Mouse (Mus musculus) megakaryocyte progenitor cell, adult 5-6 weeks (primary cell): ENCODE measurements around the gene 1810065E05Rik. TPM values are rescaled to one million over a fixed set of nuclear protein-coding genes. Genes with fewer than 3 reads are reported as not detected.

ENCODE experiments used
- ATAC-seq: replicated peaks from 2 replicates; pipeline ENCODE4 v1.8.0; 2016; ENCODE audit warnings: mild to moderate bottlenecking, moderate TSS enrichment, inconsistent platforms; ENCODE audit not compliant: poor library complexity
- total RNA-seq, 2 experiments: library from RNA; stranded (forward) in 1 of 2; stranded (reverse) in 1 of 2; fragments of 157-497, 149-512 nt in 1 of 2; fragments of 200-1000 nt in 1 of 2; gene quantifications; 2 replicates each; pipeline versions ENCODE4 v1.2.3 to v1.2.4; 2015 to 2017

1810065E05Rik gene
- total RNA-seq (2015) (not detected in 2 replicates), total RNA-seq (2017) (not detected in 2 replicates)

GRCm38 (mm10) chr11:58420815-58421214 lies at the start of gene 1810065E05Rik:
Gene 1810065E05Rik (plus strand): TSS chr11:58421111.
- no peak for ATAC-seq

- no peak for ATAC-seq
Measured at GRCm38 (mm10) chr11:58377273-58377672, 43.6 kb upstream of the 1810065E05Rik start.

GRCm38 (mm10) chr11:58377686-58378085 lies 43.2 kb upstream of the 1810065E05Rik start:
- no peak for ATAC-seq

- no peak for ATAC-seq
Measured at GRCm38 (mm10) chr11:58378763-58379278, 42.1 kb upstream of the 1810065E05Rik start, which contains the start of gene Lypd8. Gene Lypd8 (plus strand): TSS chr11:58379043.

DNA sequence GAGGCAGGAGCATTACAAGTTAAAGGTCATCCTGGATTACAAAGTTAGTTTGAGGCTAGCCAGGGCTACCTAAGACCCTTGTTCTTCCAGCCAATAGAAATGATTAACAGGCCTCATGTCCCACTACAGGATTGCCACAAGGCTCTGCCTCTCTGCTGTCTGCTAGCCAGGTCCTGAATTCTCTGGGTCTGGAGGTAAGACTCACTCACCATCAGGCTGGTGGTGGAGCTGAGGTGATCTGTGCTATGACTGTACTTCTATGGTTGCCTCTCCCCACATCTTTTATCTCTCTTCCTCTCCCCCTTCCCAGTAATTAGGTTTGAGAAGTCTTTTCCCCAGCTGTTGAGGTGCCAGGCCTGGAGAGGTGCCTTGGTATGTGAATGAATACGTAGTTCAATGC lies 41.4 kb upstream of the 1810065E05Rik start:
- no peak for ATAC-seq

GRCm38 (mm10) chr11:58382471-58382870 lies 38.4 kb upstream of the 1810065E05Rik start:
- no peak for ATAC-seq

GRCm38 (mm10) chr11:58399985-58400645 lies 20.8 kb upstream of the 1810065E05Rik start:
- no peak for ATAC-seq

- ATAC-seq = no peak
Measured at GRCm38 (mm10) chr11:58400655-58401054, 20.3 kb upstream of the 1810065E05Rik start.

- ATAC-seq = no peak
Measured at GRCm38 (mm10) chr11:58408066-58408465, 12.8 kb upstream of the 1810065E05Rik start.

DNA sequence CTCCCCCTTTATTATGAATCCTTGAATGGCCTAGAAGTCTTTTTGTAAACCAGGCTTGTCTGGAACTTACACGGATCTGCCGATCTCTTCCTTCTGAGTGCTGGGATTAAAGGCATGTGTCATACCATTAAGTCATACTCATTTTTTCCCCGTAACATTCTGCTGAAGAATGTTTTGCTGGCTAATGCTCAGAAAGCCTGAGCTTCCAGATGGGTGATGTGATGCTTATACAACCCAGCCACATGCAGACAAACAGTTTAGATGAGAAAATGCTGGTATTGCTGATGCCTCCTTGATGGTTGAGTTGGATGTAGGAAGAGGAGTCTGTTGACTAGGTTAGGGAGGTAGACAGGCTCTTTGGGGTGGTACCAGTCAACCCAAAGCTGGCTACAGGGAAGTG lies 2.6 kb upstream of the 1810065E05Rik start:
- ATAC-seq = no peak

GRCm38 (mm10) chr11:58432259-58432658 lies 11.3 kb downstream of the 1810065E05Rik start, which contains the start of gene Gm12253:
Gene Gm12253 (plus strand): TSS chr11:58432559.
- ATAC-seq = no peak

- ATAC-seq = no peak
Measured at GRCm38 (mm10) chr11:58437866-58438265, 17.0 kb downstream of the 1810065E05Rik start.

- no peak for ATAC-seq
Measured at GRCm38 (mm10) chr11:58452759-58453158, 31.8 kb downstream of the 1810065E05Rik start, which contains the start of gene Lypd9. Gene Lypd9 (minus strand): TSS chr11:58452923.

- ATAC-seq = no peak
Measured at GRCm38 (mm10) chr11:58453592-58453991, 32.7 kb downstream of the 1810065E05Rik start.

DNA sequence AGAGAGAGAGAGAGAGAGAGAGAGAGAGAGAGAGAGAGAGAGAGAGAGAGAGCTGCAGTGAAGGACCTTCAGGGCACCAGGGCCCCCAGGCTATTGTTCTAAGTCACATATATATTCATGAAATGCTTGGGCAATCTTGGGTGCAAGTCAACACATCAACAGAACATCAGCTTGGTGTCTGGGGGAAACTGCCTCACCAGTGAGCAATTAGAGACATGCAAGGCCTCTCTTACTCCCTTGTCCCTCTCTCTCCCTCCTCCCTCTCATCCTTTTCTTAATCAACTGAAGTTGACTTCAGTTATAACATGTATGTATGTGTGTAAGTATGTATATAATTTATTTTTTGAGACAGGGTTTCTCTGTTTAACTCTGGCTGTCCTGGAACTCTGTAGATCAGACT lies 41.3 kb downstream of the 1810065E05Rik start, which contains the start of gene Olfr30:
Olfr30 (minus strand) TSS at position 101 of the 400 bp plus-strand sequence.
- ATAC-seq = no peak

Other genes with a start within 250 kb of the 1810065E05Rik start
- 76.5 and 83.3 TPM in 2 replicates for gene Mrpl22, start 249.4 kb upstream of the 1810065E05Rik start, total RNA-seq (2015)
- 52.2 and 52.3 TPM in 2 replicates for gene Mrpl22, start 249.4 kb upstream of the 1810065E05Rik start, total RNA-seq (2017)
- 13.4 and 16.3 TPM in 2 replicates for gene Igtp, start 221.6 kb upstream of the 1810065E05Rik start, total RNA-seq (2015)
- gene Igtp, start 221.6 kb upstream of the 1810065E05Rik start, total RNA-seq (2017) = 8.6 and 9.6 TPM in 2 replicates
- gene Irgm2, start 221.5 kb upstream of the 1810065E05Rik start, total RNA-seq (2015) = 5.7 and 5.8 TPM in 2 replicates
- 3.9 and 7.1 TPM in 2 replicates for gene Irgm2, start 221.5 kb upstream of the 1810065E05Rik start, total RNA-seq (2017)
- 5.2 and 6.5 TPM in 2 replicates for gene 4930438A08Rik, start 146.3 kb upstream of the 1810065E05Rik start, total RNA-seq (2015)
- gene 4930438A08Rik, start 146.3 kb upstream of the 1810065E05Rik start, total RNA-seq (2017) = 6.4 and 13.3 TPM in 2 replicates
- gene Zfp692, start 114.0 kb upstream of the 1810065E05Rik start, total RNA-seq (2015) = 22.7 and 27.3 TPM in 2 replicates
- gene Zfp692, start 114.0 kb upstream of the 1810065E05Rik start, total RNA-seq (2017) = 33.0 and 36.8 TPM in 2 replicates
- gene Zfp672, start 90.8 kb upstream of the 1810065E05Rik start, total RNA-seq (2015) = 31.0 and 31.6 TPM in 2 replicates
- gene Zfp672, start 90.8 kb upstream of the 1810065E05Rik start, total RNA-seq (2017) = 23.2 and 26.4 TPM in 2 replicates
- gene Sh3bp5l, start 90.4 kb upstream of the 1810065E05Rik start, total RNA-seq (2015) = 2.5 and 4.1 TPM in 2 replicates
- 12.8 and 31.6 TPM in 2 replicates for gene Sh3bp5l, start 90.4 kb upstream of the 1810065E05Rik start, total RNA-seq (2017)
- not detected in 2 replicates for gene Lypd8, start 42.1 kb upstream of the 1810065E05Rik start, total RNA-seq (2015)
- not detected in 2 replicates for gene Lypd8, start 42.1 kb upstream of the 1810065E05Rik start, total RNA-seq (2017)
- gene Gm12253, start 11.4 kb downstream of the 1810065E05Rik start, total RNA-seq (2015) = not detected in 2 replicates
- not detected in 2 replicates for gene Gm12253, start 11.4 kb downstream of the 1810065E05Rik start, total RNA-seq (2017)
- gene Lypd9, start 31.8 kb downstream of the 1810065E05Rik start, total RNA-seq (2015) = not detected in 2 replicates
- not detected in 2 replicates for gene Lypd9, start 31.8 kb downstream of the 1810065E05Rik start, total RNA-seq (2017)
- gene Olfr30, start 41.2 kb downstream of the 1810065E05Rik start, total RNA-seq (2015) = not detected in 2 replicates
- gene Olfr30, start 41.2 kb downstream of the 1810065E05Rik start, total RNA-seq (2017) = not detected in 2 replicates
- not detected in 2 replicates for gene Olfr332, start 71.4 kb downstream of the 1810065E05Rik start, total RNA-seq (2015)
- gene Olfr332, start 71.4 kb downstream of the 1810065E05Rik start, total RNA-seq (2017) = not detected in 2 replicates
- gene Olfr331, start 81.5 kb downstream of the 1810065E05Rik start, total RNA-seq (2015) = not detected in 2 replicates
- gene Olfr331, start 81.5 kb downstream of the 1810065E05Rik start, total RNA-seq (2017) = not detected in 2 replicates
- gene Olfr330, start 113.7 kb downstream of the 1810065E05Rik start, total RNA-seq (2015) = not detected in 2 replicates
- not detected in 2 replicates for gene Olfr330, start 113.7 kb downstream of the 1810065E05Rik start, total RNA-seq (2017)
- not detected in 2 replicates for gene Olfr329-ps, start 125.3 kb downstream of the 1810065E05Rik start, total RNA-seq (2015)
- not detected in 2 replicates for gene Olfr329-ps, start 125.3 kb downstream of the 1810065E05Rik start, total RNA-seq (2017)
- gene Olfr328, start 134.5 kb downstream of the 1810065E05Rik start, total RNA-seq (2015) = not detected in 2 replicates
- not detected in 2 replicates for gene Olfr328, start 134.5 kb downstream of the 1810065E05Rik start, total RNA-seq (2017)
- not detected in 2 replicates for gene Olfr224, start 149.4 kb downstream of the 1810065E05Rik start, total RNA-seq (2015)
- gene Olfr224, start 149.4 kb downstream of the 1810065E05Rik start, total RNA-seq (2017) = not detected in 2 replicates
- gene Olfr325, start 156.6 kb downstream of the 1810065E05Rik start, total RNA-seq (2015) = not detected in 2 replicates
- gene Olfr325, start 156.6 kb downstream of the 1810065E05Rik start, total RNA-seq (2017) = not detected in 2 replicates
- not detected in 2 replicates for gene Olfr324, start 174.0 kb downstream of the 1810065E05Rik start, total RNA-seq (2015)
- not detected in 2 replicates for gene Olfr324, start 174.0 kb downstream of the 1810065E05Rik start, total RNA-seq (2017)
- gene 2210407C18Rik, start 195.0 kb downstream of the 1810065E05Rik start, total RNA-seq (2015) = not detected in 2 replicates
- gene 2210407C18Rik, start 195.0 kb downstream of the 1810065E05Rik start, total RNA-seq (2017) = not detected in 2 replicates
- not detected in 2 replicates for gene Olfr323, start 209.4 kb downstream of the 1810065E05Rik start, total RNA-seq (2015)
- gene Olfr323, start 209.4 kb downstream of the 1810065E05Rik start, total RNA-seq (2017) = not detected in 2 replicates
- 1.8 and 3.5 TPM in 2 replicates for gene Trim58, start 219.4 kb downstream of the 1810065E05Rik start, total RNA-seq (2015)
- gene Trim58, start 219.4 kb downstream of the 1810065E05Rik start, total RNA-seq (2017) = 0.27 and 1.2 TPM in 2 replicates
- gene Olfr322, start 237.7 kb downstream of the 1810065E05Rik start, total RNA-seq (2015) = not detected in 2 replicates
- not detected in 2 replicates for gene Olfr322, start 237.7 kb downstream of the 1810065E05Rik start, total RNA-seq (2017)